Mouse (Mus musculus) macrophage (primary cell): Measurements from ENCODE around the gene C1d. TPM values are rescaled to one million over a fixed set of nuclear protein-coding genes. Genes with fewer than 3 reads are reported as not detected.
"Not testable (repeated sequence)": the region's sequence is repeated elsewhere in the genome, so short reads cannot be mapped to it uniquely, and the experiment has no call there.

ENCODE experiments used
- H3K27ac ChIP-seq: fragments of 350-480 bp; formaldehyde crosslinking; 2 replicates; pipeline ENCODE4 v1.9.0; 2021
- H3K36me3 ChIP-seq: fragments of 350-480 bp; formaldehyde crosslinking; 2 replicates; pipeline ENCODE4 v1.9.0; 2021; ENCODE audit errors: inconsistent target
- H3K4me3 ChIP-seq: fragments of 350-480 bp; formaldehyde crosslinking; 2 replicates; pipeline ENCODE4 v1.9.0; 2021; ENCODE audit errors: inconsistent target
- H3K79me2 ChIP-seq: fragments of 350-480 bp; formaldehyde crosslinking; 2 replicates; pipeline ENCODE4 v1.9.0; 2021; ENCODE audit errors: inconsistent target
- WGBS: methylation state at CpG from one replicate; pipeline ENCODE4 v1.1.7; 2026; ENCODE audit warnings: inconsistent platforms; ENCODE audit not compliant: missing documents; 5-methylcytosine and 5-hydroxymethylcytosine counted together
- polyA plus RNA-seq: library from polyadenylated mRNA; stranded (reverse); fragments of 250-400 nt; gene quantifications from 3 replicates; pipeline ENCODE4 v1.2.4, GENCODE M21; 2018; ENCODE audit warnings: inconsistent platforms
- total RNA-seq, 78 experiments: library from RNA; depleted of rRNA; stranded (reverse); fragments of 250-400 nt; gene quantifications; 1 replicate in 9 of 78; 2 replicates in 24 of 78; 3 replicates in 43 of 78; 4 replicates in 2 of 78; pipeline ENCODE4 v1.2.4; 2018; ENCODE audit warnings: inconsistent platforms in 56 of 78

Gene C1d
- total RNA-seq (2018; cell fraction: chromatin; rRNA removed), result 10 to 100 TPM in 24 of 26 experiments, 1 to 10 TPM in 2; 4.2 to 46.3 (median 26.4) TPM
- total RNA-seq (2018; cell fraction: cytosol; rRNA removed), result 10 to 100 TPM; 20.6 to 43.7 (median 29.0) TPM
- total RNA-seq (2018; cell fraction: nucleus; rRNA removed), result 10 to 100 TPM in 16 of 26 experiments, 1 to 10 TPM in 10; 3.7 to 30.8 (median 13.7) TPM
- polyA plus RNA-seq, result 28.2 to 74.3 TPM (median 57.3 TPM) in 3 replicates

- under 1% methylated on average over 33 of the region's 33 CpGs for WGBS
- peak within 1 kb of the TSS; percentile 83 for H3K27ac ChIP-seq
- H3K79me2 ChIP-seq, result peaks cover 50% of the 10 kb centered on the region
Observed at GRCm38 (mm10) chr11:17257443-17257842, at the start of gene C1d. TSS of gene C1d (plus strand) at chr11:17257579.

GRCm38 (mm10) chr11:17211258-17212140 is 45.9 kb upstream of the C1d start, which contains the start of gene Pno1:
TSS of gene Pno1 (minus strand) at chr11:17211568.
- H3K27ac ChIP-seq, result peak within 1 kb of the TSS; percentile 96
- H3K4me3 ChIP-seq, result peak within 1 kb of the TSS; percentile 99
- H3K79me2 ChIP-seq, result peaks cover 52% of the 10 kb centered on the region
- 0 out of 2 replicates have a peak, but pooled peaks cover 6% of the 10 kb centered on the region for H3K36me3 ChIP-seq
- WGBS, result under 1% methylated on average over 65 of the region's 65 CpGs

More at GRCm38 (mm10) chr11:17257443-17257842, at the start of gene C1d:
- Histone ChIP-seq H3K36me3 (no peaks in the 10 kb centered on the region), H3K4me3 (peak within 1 kb of the TSS; percentile 98)

GRCm38 (mm10) chr11:17212141-17212495 is 45.3 kb upstream of the C1d start:
- Histone ChIP-seq H3K36me3 (0 out of 2 replicates have a peak, but pooled peaks cover 6% of the 10 kb centered on the region), H3K27ac (peak overlapping the region; percentile 96), H3K79me2 (peaks cover 52% of the 10 kb centered on the region), H3K4me3 (peak overlapping the region; percentile 99)
- 1% methylated on average over 10 of the region's 10 CpGs for whole genome bisulfite sequencing

GRCm38 (mm10) chr11:17212903-17213509 is 44.4 kb upstream of the C1d start:
- peak overlapping the region; percentile 99; the same call in 1 of the 2 replicates for H3K4me3 ChIP-seq
- H3K36me3 ChIP-seq, result 0 out of 2 replicates have a peak, but pooled peaks cover 6% of the 10 kb centered on the region
- H3K27ac ChIP-seq, result no peak overlapping the region
- WGBS, result 78% methylated on average over 5 of the region's 5 CpGs
- peaks cover 52% of the 10 kb centered on the region for H3K79me2 ChIP-seq

- H3K27ac ChIP-seq, result no peak overlapping the region
- H3K36me3 ChIP-seq, result no peaks in the 10 kb centered on the region
- WGBS, result 83% methylated on average over 3 of the region's 3 CpGs
- peaks cover 33% of the 10 kb centered on the region for H3K79me2 ChIP-seq
- H3K4me3 ChIP-seq, result no peak overlapping the region
Observed at GRCm38 (mm10) chr11:17215475-17215874, 41.9 kb upstream of the C1d start.

- H3K27ac ChIP-seq, result no peak overlapping the region
Observed at GRCm38 (mm10) chr11:17221126-17221525, 36.3 kb upstream of the C1d start.

GRCm38 (mm10) chr11:17232792-17233191 is 24.6 kb upstream of the C1d start:
- H3K4me3 ChIP-seq, result no peak overlapping the region
- no peaks in the 10 kb centered on the region for H3K79me2 ChIP-seq
- H3K36me3 ChIP-seq, result peaks cover 21% of the 10 kb centered on the region; the same call in 1 of the 2 replicates
- 89% methylated on average over 5 of the region's 5 CpGs for WGBS
- no peak overlapping the region for H3K27ac ChIP-seq

More at GRCm38 (mm10) chr11:17221126-17221525, 36.3 kb upstream of the C1d start:
- Histone ChIP-seq H3K4me3 (no peak overlapping the region), H3K79me2 (no peaks in the 10 kb centered on the region), H3K36me3 (peaks cover 12% of the 10 kb centered on the region; the same call in 1 of the 2 replicates)
- WGBS, result 97% methylated on average over 8 of the region's 8 CpGs

GRCm38 (mm10) chr11:17236449-17237037 is 20.8 kb upstream of the C1d start:
- no peak overlapping the region for H3K27ac ChIP-seq
- peaks cover 11% of the 10 kb centered on the region; the same call in 1 of the 2 replicates for H3K36me3 ChIP-seq
- H3K4me3 ChIP-seq, result no peak overlapping the region
- 53% methylated on average over 5 of the region's 5 CpGs for WGBS
- no peaks in the 10 kb centered on the region for H3K79me2 ChIP-seq

GRCm38 (mm10) chr11:17238598-17238997 is 18.8 kb upstream of the C1d start:
- H3K27ac ChIP-seq, H3K79me2 ChIP-seq, H3K36me3 ChIP-seq, H3K4me3 ChIP-seq: not testable (repeated sequence)
- 88% methylated on average over 5 of the region's 5 CpGs for WGBS

- no peaks in the 10 kb centered on the region for H3K79me2 ChIP-seq
- H3K27ac ChIP-seq, result no peak overlapping the region
Observed at GRCm38 (mm10) chr11:17248715-17249114, 8.7 kb upstream of the C1d start.

GRCm38 (mm10) chr11:17256813-17257365 is 490 bp upstream of the C1d start:
- no peaks in the 10 kb centered on the region for H3K36me3 ChIP-seq
- WGBS, result 68% methylated on average over 8 of the region's 8 CpGs
- H3K79me2 ChIP-seq, result peaks cover 45% of the 10 kb centered on the region
- H3K27ac ChIP-seq, result 0 out of 2 replicates have a peak overlapping the region, but pooled peaks have one; percentile 83
- H3K4me3 ChIP-seq, result peak overlapping the region; percentile 98

More at GRCm38 (mm10) chr11:17248715-17249114, 8.7 kb upstream of the C1d start:
- Histone ChIP-seq H3K4me3 (no peak overlapping the region), H3K36me3 (no peaks in the 10 kb centered on the region)

- WGBS, result 1% methylated on average over 17 of the region's 17 CpGs
- peaks cover 54% of the 10 kb centered on the region for H3K79me2 ChIP-seq
- peak overlapping the region; percentile 98 for H3K4me3 ChIP-seq
- H3K36me3 ChIP-seq, result no peaks in the 10 kb centered on the region
- H3K27ac ChIP-seq, result peak overlapping the region; percentile 83
Observed at GRCm38 (mm10) chr11:17257861-17258260, 482 bp downstream of the C1d start.

GRCm38 (mm10) chr11:17267176-17267575 is 9.8 kb downstream of the C1d start:
- no peak overlapping the region for H3K4me3 ChIP-seq
- H3K79me2 ChIP-seq, result peaks cover 18% of the 10 kb centered on the region
- peaks cover 36% of the 10 kb centered on the region for H3K36me3 ChIP-seq
- no peak overlapping the region for H3K27ac ChIP-seq
- 97% methylated on average over 4 of the region's 4 CpGs for WGBS

- Histone ChIP-seq H3K4me3 (no peak overlapping the region), H3K36me3 (peaks cover 29% of the 10 kb centered on the region), H3K79me2 (peaks cover 2% of the 10 kb centered on the region; the same call in 1 of the 2 replicates), H3K27ac (no peak overlapping the region)
- WGBS, result 100% methylated on average over 1 of the region's 1 CpGs
Observed at GRCm38 (mm10) chr11:17268801-17269200, 11.4 kb downstream of the C1d start.
